Mouse (Mus musculus): ENCODE results near the gene Safb2. TPM values are rescaled to one million over a fixed set of nuclear protein-coding genes. Genes with fewer than 3 reads are reported as not detected.

Safb2 gene
- polyA plus RNA-seq, 1 experiment, result 400 TPM

GRCm38 (mm10) chr17:56547846-56548604 is 36.4 kb downstream of the Safb2 start:
- Histone ChIP-seq H3K4me3 (replicated peaks; ENCODE audit: control insufficient read depth, low read depth, low read length) (no peak overlapping the region), H3K27ac (ENCODE audit: control insufficient read depth, insufficient read depth, low read depth, low read length, poor library complexity) (no peak overlapping the region), H3K4me1 (ENCODE audit: control insufficient read depth, insufficient read depth, low read length) (no peaks in the 10 kb centered on the region)
- WGBS, result 75% methylated on average over 9 of the region's 9 CpGs
- no peak for TF ChIP-seq CTCF (IDR thresholded peaks at IDR 0.05; ENCODE audit: control insufficient read depth, insufficient read depth, low read length)
- no peak for TF ChIP-seq POLR2A (IDR thresholded peaks at IDR 0.05; ENCODE audit: borderline replicate concordance, control insufficient read depth, low read depth, low read length)

- WGBS, result 84% methylated on average over 17 of the region's 17 CpGs
- Histone ChIP-seq H3K27ac (ENCODE audit: control insufficient read depth, insufficient read depth, low read depth, low read length, poor library complexity) (no peak overlapping the region; the same call in 1 of the 2 replicates), H3K4me1 (ENCODE audit: control insufficient read depth, insufficient read depth, low read length) (no peaks in the 10 kb centered on the region), H3K4me3 (replicated peaks; ENCODE audit: control insufficient read depth, low read depth, low read length) (no peak overlapping the region)
- TF ChIP-seq CTCF (IDR thresholded peaks at IDR 0.05; ENCODE audit: control insufficient read depth, insufficient read depth, low read length) (no peak), POLR2A (IDR thresholded peaks at IDR 0.05; ENCODE audit: borderline replicate concordance, control insufficient read depth, low read depth, low read length) (no peak)
Observed at GRCm38 (mm10) chr17:56547116-56547845, 37.1 kb downstream of the Safb2 start.

GRCm38 (mm10) chr17:56546576-56546975 is 37.8 kb downstream of the Safb2 start:
- H3K27ac ChIP-seq (ENCODE audit: control insufficient read depth, insufficient read depth, low read depth, low read length, poor library complexity), result no peak overlapping the region
- H3K4me1 ChIP-seq (ENCODE audit: control insufficient read depth, insufficient read depth, low read length), result no peaks in the 10 kb centered on the region
- WGBS, result 76% methylated on average over 5 of the region's 5 CpGs
- H3K4me3 ChIP-seq (replicated peaks; ENCODE audit: control insufficient read depth, low read depth, low read length), result no peak overlapping the region
- TF ChIP-seq POLR2A (IDR thresholded peaks at IDR 0.05; ENCODE audit: borderline replicate concordance, control insufficient read depth, low read depth, low read length), result no peak
- TF ChIP-seq CTCF (IDR thresholded peaks at IDR 0.05; ENCODE audit: control insufficient read depth, insufficient read depth, low read length), result no peak

DNA sequence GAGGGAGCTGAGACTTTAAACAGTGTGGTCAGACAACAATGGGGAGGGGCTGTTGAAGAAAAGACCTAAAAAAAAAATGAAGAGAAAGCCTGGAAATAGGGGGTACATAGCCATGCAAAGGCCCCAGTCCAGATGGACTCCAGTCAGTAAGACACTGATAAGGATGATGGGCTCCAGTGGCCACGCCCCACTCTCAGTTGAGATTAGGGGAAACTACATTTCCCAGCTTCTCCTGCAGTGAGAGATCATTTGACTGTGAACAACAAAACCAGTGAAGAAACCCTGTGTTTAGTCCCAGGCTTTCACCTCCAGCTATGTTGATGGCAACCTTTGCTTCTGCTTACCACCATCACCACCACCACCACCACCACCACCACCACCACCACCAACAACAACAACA is 38.4 kb downstream of the Safb2 start:
- no peak for TF ChIP-seq POLR2A (IDR thresholded peaks at IDR 0.05; ENCODE audit: borderline replicate concordance, control insufficient read depth, low read depth, low read length)
- TF ChIP-seq CTCF (IDR thresholded peaks at IDR 0.05; ENCODE audit: control insufficient read depth, insufficient read depth, low read length), result no peak
- Histone ChIP-seq H3K4me1 (ENCODE audit: control insufficient read depth, insufficient read depth, low read length) (no peaks in the 10 kb centered on the region), H3K27ac (ENCODE audit: control insufficient read depth, insufficient read depth, low read depth, low read length, poor library complexity) (no peak overlapping the region), H3K4me3 (replicated peaks; ENCODE audit: control insufficient read depth, low read depth, low read length) (no peak overlapping the region)
- WGBS, result 64% methylated on average over 1 of the region's 1 CpGs

- no peak overlapping the region for H3K4me3 ChIP-seq (replicated peaks; ENCODE audit: control insufficient read depth, low read depth, low read length)
- 81% methylated on average over 7 of the region's 7 CpGs for WGBS
- no peaks in the 10 kb centered on the region for H3K4me1 ChIP-seq (ENCODE audit: control insufficient read depth, insufficient read depth, low read length)
- TF ChIP-seq POLR2A (IDR thresholded peaks at IDR 0.05; ENCODE audit: borderline replicate concordance, control insufficient read depth, low read depth, low read length), result no peak
- no peak for TF ChIP-seq CTCF (IDR thresholded peaks at IDR 0.05; ENCODE audit: control insufficient read depth, insufficient read depth, low read length)
- H3K27ac ChIP-seq (ENCODE audit: control insufficient read depth, insufficient read depth, low read depth, low read length, poor library complexity), result no peak overlapping the region
Observed at GRCm38 (mm10) chr17:56544699-56545387, 39.5 kb downstream of the Safb2 start.

DNA sequence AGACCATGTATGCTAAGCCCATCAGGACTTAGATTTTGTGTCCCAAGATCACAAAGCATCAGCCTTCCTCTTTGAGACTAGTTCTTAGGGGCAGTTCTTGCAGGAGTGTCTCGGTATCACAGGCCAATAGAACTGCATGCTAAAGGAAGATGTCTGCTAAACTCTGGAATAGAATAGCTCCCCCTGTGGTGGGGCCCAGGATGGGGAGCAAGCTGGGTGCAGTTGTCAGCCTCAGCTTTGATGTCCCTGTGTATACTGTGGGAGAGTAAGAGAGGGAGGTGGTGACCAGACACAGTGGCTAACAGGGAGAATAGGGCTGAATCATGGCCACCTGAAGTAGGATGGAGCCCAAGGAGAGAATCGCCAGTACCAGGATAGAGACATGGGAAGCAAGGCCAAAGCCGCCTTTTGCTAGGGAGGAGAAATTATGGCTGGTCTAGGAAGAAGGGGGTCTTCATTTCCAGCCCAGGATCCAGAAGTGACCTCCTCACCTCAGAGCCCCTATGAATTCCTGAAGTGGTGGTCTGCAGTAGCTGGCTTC is 40.6 kb downstream of the Safb2 start:
- Histone ChIP-seq H3K27ac (ENCODE audit: control insufficient read depth, insufficient read depth, low read depth, low read length, poor library complexity) (no peak overlapping the region), H3K4me3 (replicated peaks; ENCODE audit: control insufficient read depth, low read depth, low read length) (no peak overlapping the region), H3K4me1 (ENCODE audit: control insufficient read depth, insufficient read depth, low read length) (no peaks in the 10 kb centered on the region)
- no peak for TF ChIP-seq POLR2A (IDR thresholded peaks at IDR 0.05; ENCODE audit: borderline replicate concordance, control insufficient read depth, low read depth, low read length)
- no peak for TF ChIP-seq CTCF (IDR thresholded peaks at IDR 0.05; ENCODE audit: control insufficient read depth, insufficient read depth, low read length)
- WGBS, result 64% methylated on average over 3 of the region's 3 CpGs

DNA sequence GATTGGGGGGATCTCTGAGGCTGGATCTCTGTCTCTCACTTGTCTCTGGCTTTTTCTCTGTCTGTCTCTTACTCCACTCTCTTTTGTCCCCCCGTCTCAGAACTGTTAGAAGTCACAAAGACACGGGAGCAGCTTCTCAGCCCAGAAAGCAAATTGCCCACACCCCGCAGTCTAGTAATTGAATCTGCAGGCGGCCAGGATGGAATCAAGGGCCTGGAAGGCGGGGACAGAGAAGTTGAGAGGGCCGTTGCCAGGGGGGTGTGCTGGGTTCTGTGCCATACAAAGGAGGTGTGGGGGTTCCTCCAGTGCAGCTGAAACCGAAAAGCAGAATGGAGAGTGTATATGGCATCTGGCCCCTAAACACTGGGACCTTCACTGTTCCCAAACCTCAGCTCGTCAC is 41.6 kb downstream of the Safb2 start:
- H3K4me1 ChIP-seq (ENCODE audit: control insufficient read depth, insufficient read depth, low read length), result no peaks in the 10 kb centered on the region
- WGBS, result 56% methylated on average over 8 of the region's 8 CpGs
- TF ChIP-seq POLR2A (IDR thresholded peaks at IDR 0.05; ENCODE audit: borderline replicate concordance, control insufficient read depth, low read depth, low read length), result no peak
- TF ChIP-seq CTCF (IDR thresholded peaks at IDR 0.05; ENCODE audit: control insufficient read depth, insufficient read depth, low read length), result no peak
- no peak overlapping the region; the same call in 1 of the 2 replicates for H3K27ac ChIP-seq (ENCODE audit: control insufficient read depth, insufficient read depth, low read depth, low read length, poor library complexity)
- no peak overlapping the region for H3K4me3 ChIP-seq (replicated peaks; ENCODE audit: control insufficient read depth, low read depth, low read length)

GRCm38 (mm10) chr17:56540562-56540975 is 43.8 kb downstream of the Safb2 start:
- Histone ChIP-seq H3K27ac (ENCODE audit: control insufficient read depth, insufficient read depth, low read depth, low read length, poor library complexity) (no peak overlapping the region), H3K4me1 (ENCODE audit: control insufficient read depth, insufficient read depth, low read length) (no peaks in the 10 kb centered on the region), H3K4me3 (replicated peaks; ENCODE audit: control insufficient read depth, low read depth, low read length) (no peak overlapping the region)
- TF ChIP-seq POLR2A (IDR thresholded peaks at IDR 0.05; ENCODE audit: borderline replicate concordance, control insufficient read depth, low read depth, low read length), result no peak
- TF ChIP-seq CTCF (IDR thresholded peaks at IDR 0.05; ENCODE audit: control insufficient read depth, insufficient read depth, low read length), result no peak
- WGBS, result 34% methylated on average over 6 of the region's 6 CpGs

Measured in bone marrow, adult 2 months (tissue).